Mouse (Mus musculus): ENCODE data around the gene AC124502.3. TPM values are rescaled to one million over a fixed set of nuclear protein-coding genes. Genes with fewer than 3 reads are reported as not detected.
A peak's percentile ranks its signal among the peaks of the same experiment; 100 is the strongest.

The AC124502.3 gene
- polyA plus RNA-seq, 1 experiment from 2014 or later: not detected

DNA sequence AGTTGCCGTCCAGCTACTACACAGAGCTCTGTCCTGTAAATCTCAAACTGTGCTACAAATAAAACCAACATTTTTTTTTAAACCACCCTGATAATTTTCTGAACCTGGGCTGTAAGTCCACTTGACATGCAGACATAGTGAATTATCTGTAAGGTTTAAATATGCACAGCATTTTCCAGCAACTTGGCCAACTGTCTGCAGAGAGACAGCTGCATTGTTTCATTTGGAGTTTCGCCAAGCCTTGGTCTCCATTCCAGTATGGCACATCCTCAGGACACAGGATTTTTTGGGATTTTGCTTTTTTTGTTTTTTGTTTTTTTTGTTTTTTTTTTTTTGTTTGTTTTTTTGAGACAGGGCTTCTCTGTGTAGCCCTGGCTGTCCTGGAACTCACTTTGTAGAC is 17.3 kb upstream of the AC124502.3 start:
- no peak overlapping the region for H3K27ac ChIP-seq (ENCODE audit: low read depth, low read length)
- no peaks in the 10 kb centered on the region for H3K4me1 ChIP-seq (replicated peaks; ENCODE audit: control insufficient read depth, insufficient read depth, low read length)
- no peak overlapping the region for H3K4me3 ChIP-seq (ENCODE audit: low read depth, low read length)
- H3K36me3 ChIP-seq (ENCODE audit: control insufficient read depth, insufficient read depth): no peaks in the 10 kb centered on the region
- H3K9me3 ChIP-seq (ENCODE audit: control insufficient read depth): no peaks in the 10 kb centered on the region
- H3K27me3 ChIP-seq (replicated peaks; ENCODE audit: control insufficient read depth, insufficient read depth, low read length): no peaks in the 10 kb centered on the region
- WGBS: 74% methylated on average over 2 of the region's 2 CpGs
- no peak for ATAC-seq
- no peak overlapping the region for H3K4me2 ChIP-seq (replicated peaks; ENCODE audit: low read depth)
- no peak overlapping the region for H3K9ac ChIP-seq (ENCODE audit: low read depth, low read length)
- TF ChIP-seq CTCF (IDR thresholded peaks at IDR 0.05; ENCODE audit: low read depth): no peak

DNA sequence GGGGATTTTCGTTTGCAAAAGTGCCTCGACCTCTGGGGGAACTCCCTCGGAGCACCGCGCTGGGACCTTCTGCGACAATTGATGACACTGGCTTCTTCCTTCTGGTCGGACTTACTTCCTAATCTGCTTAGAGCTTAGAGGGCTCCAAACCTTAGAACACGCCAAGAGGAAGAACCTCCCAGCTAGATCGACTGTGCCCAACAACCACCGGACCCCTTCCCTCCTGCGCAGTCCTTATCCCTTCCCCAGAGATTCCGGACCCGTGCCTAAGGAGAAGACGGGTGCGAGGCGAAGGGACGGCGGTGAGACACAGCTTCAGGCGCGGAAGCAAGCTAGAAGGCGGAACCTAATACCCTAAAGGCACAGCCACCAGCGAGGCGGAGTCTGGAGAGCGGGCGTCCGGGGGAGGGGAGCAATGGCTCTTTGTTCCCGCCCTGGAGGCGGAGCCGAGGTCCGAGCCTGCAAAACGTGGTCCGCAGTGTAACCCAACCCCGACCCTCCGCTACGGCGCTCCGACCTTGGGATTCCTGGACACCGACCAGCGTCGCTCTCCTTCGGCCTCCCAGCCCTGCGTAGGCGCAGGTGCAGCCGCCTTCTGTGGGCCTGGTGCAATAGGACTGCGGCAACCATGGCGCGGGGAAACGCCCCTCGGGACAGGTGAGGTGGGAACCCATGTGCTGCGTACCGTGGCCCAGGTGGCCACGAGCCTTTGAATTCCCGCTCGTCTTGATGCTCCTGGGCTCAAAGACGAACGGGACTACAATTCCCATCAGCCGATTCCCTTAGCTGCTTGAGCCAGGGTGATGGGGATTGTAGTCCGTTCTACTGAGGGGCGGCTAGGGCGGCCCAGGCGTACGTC is 14.8 kb upstream of the AC124502.3 start, which contains the start of gene Slc29a2:
Gene Slc29a2, plus strand, starts transcription at position 240 of the 859 bp plus-strand sequence.
- peak within 1 kb of the TSS; percentile 88 for H3K4me2 ChIP-seq (replicated peaks; ENCODE audit: low read depth)
- under 1% methylated on average over 61 of the region's 62 CpGs for WGBS
- ATAC-seq: peak; percentile 94
- H3K4me3 ChIP-seq (ENCODE audit: low read depth, low read length): peak within 1 kb of the TSS; percentile 65
- peak within 1 kb of the TSS; percentile 68; the same call in 1 of the 2 replicates for H3K27ac ChIP-seq (ENCODE audit: low read depth, low read length)
- H3K9ac ChIP-seq (ENCODE audit: low read depth, low read length): peak within 1 kb of the TSS; percentile 67
- peak; percentile 12; the same call in 1 of the 2 replicates for TF ChIP-seq CTCF (IDR thresholded peaks at IDR 0.05; ENCODE audit: low read depth)
- no peaks in the 10 kb centered on the region for H3K9me3 ChIP-seq (ENCODE audit: control insufficient read depth)
- no peaks in the 10 kb centered on the region for H3K36me3 ChIP-seq (ENCODE audit: control insufficient read depth, insufficient read depth)
- no peaks in the 10 kb centered on the region for H3K4me1 ChIP-seq (replicated peaks; ENCODE audit: control insufficient read depth, insufficient read depth, low read length)
- no peaks in the 10 kb centered on the region for H3K27me3 ChIP-seq (replicated peaks; ENCODE audit: control insufficient read depth, insufficient read depth, low read length)

DNA sequence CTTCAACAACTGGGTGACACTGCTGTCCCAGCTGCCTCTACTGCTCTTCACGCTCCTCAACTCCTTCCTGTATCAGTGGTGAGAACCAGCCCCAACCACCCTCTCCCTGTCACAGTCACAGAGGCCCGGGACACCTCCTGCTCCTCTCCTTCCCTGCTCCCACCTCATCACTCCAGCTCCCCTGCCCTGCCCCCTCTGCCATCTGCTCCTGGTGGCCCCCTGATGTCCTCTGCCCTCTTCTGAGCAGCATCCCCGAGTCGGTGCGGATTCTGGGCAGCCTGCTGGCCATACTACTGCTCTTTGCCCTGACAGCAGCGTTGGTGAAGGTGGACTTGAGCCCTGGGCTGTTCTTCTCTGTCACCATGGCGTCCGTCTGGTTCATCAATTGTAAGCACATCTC is 12.6 kb upstream of the AC124502.3 start:
- 88% methylated on average over 8 of the region's 8 CpGs for WGBS
- TF ChIP-seq CTCF (IDR thresholded peaks at IDR 0.05; ENCODE audit: low read depth): no peak
- peaks cover 7% of the 10 kb centered on the region; the same call in 1 of the 2 replicates for H3K36me3 ChIP-seq (ENCODE audit: control insufficient read depth, insufficient read depth)
- no peaks in the 10 kb centered on the region for H3K4me1 ChIP-seq (replicated peaks; ENCODE audit: control insufficient read depth, insufficient read depth, low read length)
- no peak overlapping the region for H3K9ac ChIP-seq (ENCODE audit: low read depth, low read length)
- H3K27me3 ChIP-seq (replicated peaks; ENCODE audit: control insufficient read depth, insufficient read depth, low read length): no peaks in the 10 kb centered on the region
- H3K27ac ChIP-seq (ENCODE audit: low read depth, low read length): no peak overlapping the region
- H3K4me2 ChIP-seq (replicated peaks; ENCODE audit: low read depth): no peak overlapping the region
- no peak for ATAC-seq
- no peaks in the 10 kb centered on the region for H3K9me3 ChIP-seq (ENCODE audit: control insufficient read depth)
- H3K4me3 ChIP-seq (ENCODE audit: low read depth, low read length): no peak overlapping the region

DNA sequence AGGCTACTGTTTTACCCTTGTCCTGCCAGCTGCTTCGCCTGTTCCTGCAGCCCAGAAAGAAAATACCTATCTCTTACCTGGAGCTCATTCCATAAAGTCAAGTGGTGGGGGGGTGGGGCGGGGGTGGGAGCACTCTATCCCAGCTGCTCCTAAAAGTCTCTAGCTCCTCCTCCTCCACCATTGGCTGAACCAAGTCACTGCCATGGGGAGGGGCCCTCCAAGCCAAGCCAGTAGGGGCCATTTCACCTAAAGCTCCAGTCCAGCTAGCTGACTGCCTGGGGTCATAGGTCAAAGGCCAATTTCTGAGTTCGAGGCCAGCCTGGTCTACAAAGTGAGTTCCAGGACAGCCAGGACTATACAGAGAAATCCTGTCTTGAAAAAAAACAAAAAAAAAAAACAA is 6.0 kb upstream of the AC124502.3 start:
- Histone ChIP-seq H3K36me3 (ENCODE audit: control insufficient read depth, insufficient read depth) (peaks cover 7% of the 10 kb centered on the region; the same call in 1 of the 2 replicates), H3K4me3 (ENCODE audit: low read depth, low read length) (no peak overlapping the region), H3K4me2 (replicated peaks; ENCODE audit: low read depth) (no peak overlapping the region), H3K9me3 (ENCODE audit: control insufficient read depth) (no peaks in the 10 kb centered on the region), H3K9ac (ENCODE audit: low read depth, low read length) (no peak overlapping the region), H3K27me3 (replicated peaks; ENCODE audit: control insufficient read depth, insufficient read depth, low read length) (no peaks in the 10 kb centered on the region), H3K27ac (ENCODE audit: low read depth, low read length) (no peak overlapping the region), H3K4me1 (replicated peaks; ENCODE audit: control insufficient read depth, insufficient read depth, low read length) (no peaks in the 10 kb centered on the region)
- WGBS: 76% methylated on average over 3 of the region's 3 CpGs
- no peak for ATAC-seq
- no peak for TF ChIP-seq CTCF (IDR thresholded peaks at IDR 0.05; ENCODE audit: low read depth)

DNA sequence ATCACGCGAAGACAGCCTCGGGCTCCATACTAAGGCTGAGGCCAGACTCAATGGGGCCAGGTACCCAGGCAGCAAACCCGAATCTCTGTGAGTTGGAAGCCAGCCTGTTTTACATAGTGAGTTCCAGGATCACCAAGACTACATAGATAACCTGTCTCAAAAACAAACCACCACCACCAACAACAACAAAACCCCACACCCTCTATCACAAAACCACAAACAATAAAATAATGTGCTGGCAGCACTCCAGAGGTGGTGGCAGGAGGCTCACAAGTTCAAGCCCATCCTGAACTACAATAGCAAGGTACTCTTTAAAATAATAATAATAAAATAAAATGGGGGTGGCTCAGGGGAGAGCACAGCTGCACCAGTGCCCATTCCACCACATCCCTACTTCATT is 2.1 kb upstream of the AC124502.3 start:
- no peak for TF ChIP-seq CTCF (IDR thresholded peaks at IDR 0.05; ENCODE audit: low read depth)
- H3K9me3 ChIP-seq (ENCODE audit: control insufficient read depth): no peaks in the 10 kb centered on the region
- H3K4me2 ChIP-seq (replicated peaks; ENCODE audit: low read depth): no peak overlapping the region
- no peaks in the 10 kb centered on the region for H3K36me3 ChIP-seq (ENCODE audit: control insufficient read depth, insufficient read depth)
- H3K27me3 ChIP-seq (replicated peaks; ENCODE audit: control insufficient read depth, insufficient read depth, low read length): no peaks in the 10 kb centered on the region
- no peak overlapping the region for H3K27ac ChIP-seq (ENCODE audit: low read depth, low read length)
- peaks cover 5% of the 10 kb centered on the region; the same call in 1 of the 2 replicates for H3K4me1 ChIP-seq (replicated peaks; ENCODE audit: control insufficient read depth, insufficient read depth, low read length)
- no peak overlapping the region for H3K4me3 ChIP-seq (ENCODE audit: low read depth, low read length)
- H3K9ac ChIP-seq (ENCODE audit: low read depth, low read length): no peak overlapping the region
- WGBS: 84% methylated on average over 4 of the region's 4 CpGs
- no peak for ATAC-seq

DNA sequence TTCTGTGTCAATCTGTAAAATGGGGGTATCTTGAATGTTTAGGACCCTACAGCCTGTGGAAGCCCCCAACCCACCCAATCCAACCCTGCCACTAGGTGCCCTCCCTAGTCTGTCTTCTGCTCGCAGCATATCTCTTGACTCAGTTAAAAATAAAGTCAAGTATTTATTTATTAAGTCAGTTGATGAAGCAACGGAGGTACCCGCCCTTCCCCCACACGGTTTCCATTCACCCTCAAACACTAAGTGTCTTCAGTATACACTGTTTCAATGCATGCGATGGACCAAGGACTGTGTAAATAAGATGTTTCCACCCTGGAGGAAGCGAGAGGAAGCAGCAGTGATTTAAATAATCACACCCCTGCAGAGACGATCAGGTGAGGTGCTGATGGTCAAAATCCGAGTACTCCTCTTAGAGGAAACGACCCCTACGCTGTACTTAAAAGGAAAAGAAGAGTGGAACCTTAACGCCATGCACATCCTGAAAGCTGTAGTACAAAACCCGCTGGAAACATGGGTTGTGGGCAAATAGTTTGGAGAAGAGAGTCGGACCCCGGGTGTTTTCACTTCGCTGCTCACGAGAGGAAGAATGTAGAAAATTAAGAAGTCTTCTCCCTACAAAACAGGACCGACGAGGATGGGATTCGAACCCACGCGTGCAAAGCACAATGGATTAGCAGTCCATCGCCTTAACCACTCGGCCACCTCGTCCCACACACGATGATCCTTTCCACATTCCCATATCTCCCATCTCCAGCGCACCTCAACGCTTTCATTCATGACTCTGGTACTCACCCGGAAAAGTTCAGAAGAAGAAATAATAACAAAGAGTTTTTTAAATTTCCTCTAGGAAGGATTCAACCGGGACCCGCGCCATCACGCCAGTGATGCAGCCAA is 766 bp upstream of the AC124502.3 start:
- Histone ChIP-seq H3K4me3 (ENCODE audit: low read depth, low read length) (peak overlapping the region; percentile 70), H3K27ac (ENCODE audit: low read depth, low read length) (peak overlapping the region; percentile 50; the same call in 1 of the 2 replicates), H3K4me1 (replicated peaks; ENCODE audit: control insufficient read depth, insufficient read depth, low read length) (peaks cover 5% of the 10 kb centered on the region; the same call in 1 of the 2 replicates), H3K9me3 (ENCODE audit: control insufficient read depth) (no peaks in the 10 kb centered on the region), H3K36me3 (ENCODE audit: control insufficient read depth, insufficient read depth) (no peaks in the 10 kb centered on the region), H3K9ac (ENCODE audit: low read depth, low read length) (0 out of 2 replicates have a peak overlapping the region, but pooled peaks have one; percentile 73), H3K4me2 (replicated peaks; ENCODE audit: low read depth) (peak overlapping the region; percentile 93), H3K27me3 (replicated peaks; ENCODE audit: control insufficient read depth, insufficient read depth, low read length) (no peaks in the 10 kb centered on the region)
- no peak for TF ChIP-seq CTCF (IDR thresholded peaks at IDR 0.05; ENCODE audit: low read depth)
- 3% methylated on average over 32 of the region's 32 CpGs for WGBS
- peak; percentile 34; the same call in 1 of the 2 replicates for ATAC-seq
